Mouse (Mus musculus) thymus, postnatal 14 days (tissue): ENCODE data around the gene Crat.

ENCODE experiments used
- DNase-seq: peaks from one replicate; pipeline ENCODE4 v3.0.0; 2021

Gene Crat

GRCm38 (mm10) chr2:30402843-30403242 lies 12.8 kb downstream of the Crat start:
- DNase-seq: no peak

GRCm38 (mm10) chr2:30402351-30402826 lies 13.2 kb downstream of the Crat start:
- no peak for DNase-seq

- DNase-seq: no peak
Observed at GRCm38 (mm10) chr2:30401581-30401980, 14.0 kb downstream of the Crat start.

DNA sequence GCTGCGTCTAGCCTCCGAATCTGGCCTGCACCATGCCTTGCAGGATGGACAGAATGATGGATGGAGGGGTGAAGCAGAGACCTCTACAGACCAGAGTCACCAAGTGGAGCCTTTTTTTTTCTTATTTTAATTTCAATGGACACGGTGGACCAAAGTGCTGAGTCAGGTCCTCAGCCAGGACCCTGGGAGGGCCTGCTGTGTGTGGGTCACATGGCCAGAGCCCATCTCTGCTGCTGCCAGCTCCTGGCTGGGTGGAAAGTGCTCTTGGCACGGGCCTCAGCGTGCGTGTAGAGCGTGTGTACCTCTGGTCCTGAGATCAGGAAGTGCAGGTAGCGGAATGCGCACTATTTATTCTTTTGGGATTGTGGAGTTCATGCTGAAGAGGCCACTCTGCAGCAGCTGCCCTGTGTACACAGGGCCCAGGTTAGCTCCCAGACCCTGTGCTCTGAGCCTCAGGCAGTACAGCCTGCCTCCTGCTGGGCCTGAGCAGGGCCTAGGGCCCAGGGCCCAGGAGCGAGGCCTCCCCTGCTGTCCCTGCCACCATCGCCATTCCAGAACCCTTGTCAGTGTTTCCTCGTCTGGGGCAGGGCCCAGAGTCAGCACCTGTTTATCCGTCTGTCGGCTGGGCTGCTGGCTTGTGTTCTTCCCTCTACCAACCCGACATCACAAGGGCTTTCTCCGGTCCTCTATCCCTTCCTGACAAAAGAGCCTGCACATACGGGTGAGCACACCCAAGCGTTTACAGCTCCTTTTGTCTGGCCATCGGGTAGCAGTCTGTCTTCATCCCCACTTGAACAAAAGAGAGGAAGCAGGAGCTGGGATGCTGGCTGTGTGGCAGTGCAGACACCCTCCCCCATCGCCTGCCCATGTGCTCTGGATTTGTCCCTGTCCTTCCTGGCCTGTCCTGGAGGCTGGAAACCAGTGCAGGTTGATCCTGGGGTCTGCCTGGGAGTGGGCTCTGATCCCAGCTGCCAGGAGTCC lies 16.1 kb downstream of the Crat start:
- DNase-seq: no peak

GRCm38 (mm10) chr2:30397986-30398512 lies 17.6 kb downstream of the Crat start:
- DNase-seq: no peak

DNA sequence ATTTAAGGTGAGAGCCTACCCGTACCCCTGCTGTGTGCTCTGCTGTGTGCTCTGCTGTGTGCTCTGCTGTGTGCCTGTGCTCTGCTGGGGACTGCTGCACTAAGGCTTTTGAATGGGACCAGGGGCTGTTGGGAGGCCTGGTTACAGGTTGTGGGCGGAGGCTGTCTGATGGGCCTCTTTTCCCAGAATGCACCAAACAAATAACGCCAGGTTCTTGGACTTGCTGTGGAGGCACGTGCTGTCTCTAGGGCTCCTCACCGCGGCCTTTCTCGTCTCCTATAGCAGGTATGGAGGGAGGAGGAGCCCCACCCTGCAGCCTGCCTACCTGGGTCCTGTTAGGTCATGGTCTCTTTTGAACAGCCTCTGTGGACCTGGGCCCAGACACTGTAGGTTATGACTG lies 19.4 kb downstream of the Crat start:
- DNase-seq: no peak

DNA sequence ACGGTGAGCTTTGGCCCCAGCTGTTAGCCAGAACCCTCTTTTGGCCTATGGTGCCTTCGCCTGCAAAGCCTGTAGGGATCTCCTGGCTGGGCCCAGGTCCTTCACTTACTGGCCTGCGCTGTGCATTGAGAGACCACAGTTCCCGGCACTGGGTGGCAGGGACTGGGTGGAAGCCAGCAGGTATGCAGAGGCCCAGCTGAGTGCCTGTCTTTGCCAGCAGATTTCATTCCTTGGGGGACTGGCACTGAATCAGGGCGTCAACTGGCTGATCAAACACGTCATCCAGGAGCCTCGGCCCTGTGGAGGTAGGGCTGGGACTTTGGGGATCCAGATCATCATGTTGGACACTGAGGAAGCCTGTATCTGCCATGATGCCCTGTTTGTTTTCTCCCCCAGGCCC lies 19.9 kb downstream of the Crat start:
- no peak for DNase-seq

GRCm38 (mm10) chr2:30393370-30393656 lies 22.3 kb downstream of the Crat start:
- DNase-seq: no peak

- peak; percentile 87 for DNase-seq
Observed at GRCm38 (mm10) chr2:30392577-30393369, 22.8 kb downstream of the Crat start.

DNA sequence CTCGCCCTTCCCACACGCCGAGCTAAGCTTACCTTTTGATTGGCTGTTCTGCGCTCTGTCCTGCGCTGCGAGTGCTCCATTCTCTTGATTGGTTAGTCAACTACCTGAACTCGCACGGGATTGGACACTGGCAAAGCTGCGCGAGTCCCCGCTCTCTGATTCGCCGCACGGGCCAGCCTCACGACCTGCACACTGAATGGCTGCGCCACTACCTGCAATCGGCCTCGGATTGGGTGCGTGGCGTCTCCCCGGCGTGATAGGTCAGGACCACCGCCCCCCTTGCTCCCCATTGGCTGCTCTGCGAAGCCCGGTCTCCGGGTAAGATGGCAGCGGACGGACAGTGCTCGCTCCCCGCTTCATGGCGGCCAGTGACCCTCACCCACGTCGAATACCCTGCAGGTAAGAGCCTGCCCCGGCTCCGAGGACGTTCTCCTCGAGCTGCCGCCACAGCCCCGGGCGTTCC lies 23.5 kb downstream of the Crat start, which contains the start of gene Dolpp1:
Gene Dolpp1, plus strand, starts transcription at position 141 of the 463 bp plus-strand sequence.
- DNase-seq: peak; percentile 97

GRCm38 (mm10) chr2:30389000-30389399 lies 26.6 kb downstream of the Crat start:
- no peak for DNase-seq

DNA sequence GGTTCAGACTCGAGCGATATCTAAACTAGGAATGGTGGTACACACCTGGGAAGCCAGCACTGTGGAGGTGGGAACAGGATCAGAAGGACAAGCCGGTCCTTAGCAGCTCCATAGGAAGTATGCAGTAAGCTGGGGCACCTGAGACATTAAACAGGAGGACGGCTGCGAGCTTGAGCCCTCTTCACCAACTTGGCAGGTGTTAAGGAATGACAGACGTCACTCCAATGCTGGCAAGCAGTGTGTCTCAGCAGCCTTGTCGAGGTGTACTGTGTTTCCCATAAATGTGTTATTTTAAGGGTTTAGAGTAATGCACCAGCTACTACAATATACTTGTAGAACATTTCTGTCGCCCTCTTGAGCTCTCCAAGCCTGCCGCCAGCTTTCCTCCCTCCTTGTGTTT lies 28.7 kb downstream of the Crat start:
- DNase-seq: no peak

- no peak for DNase-seq
Observed at GRCm38 (mm10) chr2:30385591-30385990, 30.0 kb downstream of the Crat start.

DNA sequence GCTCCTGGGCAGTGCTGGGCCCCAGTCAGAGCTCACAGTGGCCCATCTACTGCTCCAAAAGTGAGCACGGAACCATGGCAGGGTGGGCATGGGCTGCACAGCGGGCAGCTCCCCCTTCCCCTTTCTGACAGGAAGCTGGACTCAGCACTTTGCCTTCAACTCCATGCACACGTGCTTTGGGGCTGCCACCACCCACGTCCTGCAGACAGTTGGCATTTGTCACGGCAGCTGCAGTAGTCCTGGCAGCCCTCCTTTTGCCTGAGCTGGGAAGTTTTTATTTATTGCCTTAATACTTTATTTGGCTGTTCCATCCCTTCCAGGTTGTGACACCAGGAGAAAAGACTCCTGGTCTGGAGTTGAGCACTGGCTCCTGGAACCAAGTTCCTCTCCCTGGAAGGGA lies 30.8 kb downstream of the Crat start:
- no peak for DNase-seq

- no peak for DNase-seq
Observed at GRCm38 (mm10) chr2:30381377-30381725, 34.3 kb downstream of the Crat start.

GRCm38 (mm10) chr2:30380564-30381376 lies 34.8 kb downstream of the Crat start:
- no peak for DNase-seq

DNA sequence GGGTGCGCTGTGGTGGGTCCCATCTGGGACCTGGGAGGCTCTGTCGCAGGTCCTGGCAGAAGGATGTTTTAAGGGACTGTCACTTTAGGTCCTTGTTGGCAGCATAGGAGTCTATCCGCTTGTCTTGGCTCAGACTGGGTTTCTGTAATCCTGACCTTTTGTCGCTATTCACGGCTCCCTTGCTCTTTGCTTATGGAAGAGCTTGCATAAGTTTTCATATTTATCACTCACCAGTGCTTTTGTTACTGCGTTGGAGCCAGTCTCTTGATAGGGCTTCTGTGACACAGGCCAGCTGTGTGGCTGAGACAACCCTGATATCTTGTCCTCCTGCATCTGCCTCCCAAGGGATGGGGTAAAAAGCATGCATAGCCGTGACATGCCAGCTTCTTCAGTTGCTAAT lies 36.3 kb downstream of the Crat start:
- no peak for DNase-seq

DNA sequence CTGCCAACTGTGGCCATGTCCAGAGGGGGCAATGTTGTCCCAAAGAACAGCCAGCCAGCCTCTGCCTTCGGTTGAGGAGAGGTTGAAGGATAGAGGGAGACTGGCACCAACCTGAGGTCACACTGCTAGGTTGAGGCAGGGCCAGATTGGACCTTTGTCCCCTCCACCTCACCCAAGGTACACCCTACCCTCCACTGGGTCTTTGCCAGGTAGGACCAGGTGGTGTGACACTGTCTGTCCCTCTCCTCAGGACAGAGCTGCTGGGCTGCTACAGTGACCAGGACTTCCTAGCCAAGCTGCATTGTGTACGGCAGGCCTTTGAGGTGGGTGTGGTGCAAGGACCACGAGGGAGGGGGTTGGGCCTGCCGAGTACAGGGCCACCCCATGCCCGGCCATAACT lies 37.9 kb downstream of the Crat start:
- DNase-seq: no peak

- no peak for DNase-seq
Observed at GRCm38 (mm10) chr2:30375893-30376292, 39.7 kb downstream of the Crat start.

DNA sequence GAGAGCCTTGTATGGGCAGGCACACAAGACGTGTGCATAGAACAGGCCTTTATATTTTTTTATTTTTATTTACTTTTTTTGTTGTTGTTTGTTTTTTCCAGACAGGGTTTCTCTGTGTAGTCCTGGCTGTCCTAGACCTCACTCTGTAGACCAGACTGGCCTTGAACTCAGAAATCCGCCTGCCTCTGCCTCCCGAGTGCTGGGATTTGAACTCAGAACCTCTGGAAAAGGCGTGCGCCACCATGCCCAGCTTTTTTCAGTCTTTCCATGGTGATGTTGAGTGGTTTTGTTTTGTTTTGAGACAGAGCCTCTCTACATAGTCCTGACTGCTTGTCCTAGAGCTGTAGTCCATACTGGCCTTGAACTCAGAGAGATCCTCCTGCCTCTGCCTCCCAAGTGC lies 42.9 kb downstream of the Crat start:
- DNase-seq: no peak

- no peak for DNase-seq
Observed at GRCm38 (mm10) chr2:30371544-30371943, 44.1 kb downstream of the Crat start.

GRCm38 (mm10) chr2:30366203-30366602 lies 49.4 kb downstream of the Crat start:
- no peak for DNase-seq
